Comparison of ENCODE assay signal across 22 mouse cellular contexts in genomic region chr13:113606741-113607358, GRCm38 (mm10). TPM values are rescaled to one million over a fixed set of nuclear protein-coding genes. Genes with fewer than 3 reads are reported as not detected.
DNase-seq lines count a peak whose midpoint lies in the region; ATAC-seq and TF ChIP-seq lines count a peak whose summit lies in the region.
"Had no signal": no experiment of that assay in that cellular context is flagged by ENCODE, and none has a peak within 500 bp of the region (broad histone marks: within the 10 kb centered on the region; RNA-seq: fewer than 3 reads in every experiment).

No protein-coding gene starts in this region.

- peak overlapping the region; percentile 30 for H3K4me2 ChIP-seq in liver, embryonic 12.5 days
- no peak overlapping the region for H3K4me2 ChIP-seq in hindbrain, postnatal 0 days (ENCODE audit: low read depth, low read length)
- H3K4me2 ChIP-seq: embryonic facial prominence, embryonic 15.5 days; liver, embryonic 13.5 days had no signal

- H3K36me3 ChIP-seq in liver, embryonic 12.5 days, result peaks cover 30% of the 10 kb centered on the region
- peaks cover 49% of the 10 kb centered on the region for H3K36me3 ChIP-seq in E14TG2a.4 (ENCODE audit: insufficient read depth, low read length)
- no peaks in the 10 kb centered on the region for H3K36me3 ChIP-seq in hindbrain, postnatal 0 days (ENCODE audit: insufficient read depth, low read length)

- H3K27me3 ChIP-seq in liver, embryonic 12.5 days (replicated peaks), result no peaks in the 10 kb centered on the region
- no peaks in the 10 kb centered on the region for H3K27me3 ChIP-seq in E14TG2a.4 (ENCODE audit: insufficient read depth, low read length)
- H3K27me3 ChIP-seq in hindbrain, postnatal 0 days (ENCODE audit: insufficient read depth, low read length), result no peaks in the 10 kb centered on the region
- H3K27me3 ChIP-seq: embryonic facial prominence, embryonic 15.5 days; liver, embryonic 13.5 days had no signal

- no peak for DNase-seq in liver
- DNase-seq in ZHBTc4 (ENCODE audit: low read depth, low spot score), result peak; percentile 80
- DNase-seq in natural killer cell, adult 2 months (ENCODE audit: low spot score in 2 of 2), result peak; percentile 25 to 52
- DNase-seq in hindbrain, postnatal 0 days (ENCODE audit: low spot score), result no peak
- DNase-seq in gastrocnemius, adult 2 months, result no peak
- DNase-seq in layer of hippocampus, adult 11-12 months (ENCODE audit: low spot score), result no peak
- DNase-seq: adrenal gland, postnatal 14 days; B cell, adult 2 months; cerebellum, adult 8-10 months; heart, postnatal 10 days; liver, embryonic 13.5 days; lung, adult 2 months; midbrain, embryonic 14.5 days had no signal

- H3K27ac ChIP-seq in liver, embryonic 12.5 days, result no peak overlapping the region
- H3K27ac ChIP-seq in hindbrain, postnatal 0 days, result no peak overlapping the region
- H3K27ac ChIP-seq in gastrocnemius, adult 2 months, result no peak overlapping the region
- H3K27ac ChIP-seq: embryonic facial prominence, embryonic 15.5 days; hindbrain, embryonic 10.5 days; liver, embryonic 13.5 days had no signal

- peaks cover 89% of the 10 kb centered on the region for H3K4me1 ChIP-seq in liver, embryonic 12.5 days
- H3K4me1 ChIP-seq in E14TG2a.4 (replicated peaks; ENCODE audit: low read depth, low read length), result peaks cover 99% of the 10 kb centered on the region
- peaks cover 11% of the 10 kb centered on the region for H3K4me1 ChIP-seq in hindbrain, postnatal 0 days (ENCODE audit: insufficient read depth, low read length)

- H3K9me3 ChIP-seq in liver, embryonic 12.5 days (replicated peaks), result no peaks in the 10 kb centered on the region
- H3K9me3 ChIP-seq in E14TG2a.4 (ENCODE audit: low read length), result peaks cover 19% of the 10 kb centered on the region; the same call in 1 of the 2 replicates
- no peaks in the 10 kb centered on the region for H3K9me3 ChIP-seq in hindbrain, postnatal 0 days (ENCODE audit: low read length)
- H3K9me3 ChIP-seq: embryonic facial prominence, embryonic 15.5 days; liver, embryonic 13.5 days had no signal

- WGBS in liver, embryonic 12.5 days (ENCODE audit: insufficient replicate concordance), result 76% methylated on average over 18 of the region's 18 CpGs
- 84% methylated on average over 18 of the region's 18 CpGs for WGBS in hindbrain, postnatal 0 days

- ATAC-seq in liver, embryonic 12.5 days, result no peak
- no peak for ATAC-seq in hindbrain, postnatal 0 days
- ATAC-seq: forebrain, embryonic 14.5 days had no signal

- no peak overlapping the region for H3K4me3 ChIP-seq in liver, embryonic 12.5 days
- peak overlapping the region; percentile 75 for H3K4me3 ChIP-seq in E14TG2a.4 (replicated peaks; ENCODE audit: low read length)
- no peak overlapping the region for H3K4me3 ChIP-seq in hindbrain, postnatal 0 days (ENCODE audit: low read length)
- no peak overlapping the region for H3K4me3 ChIP-seq in gastrocnemius, adult 2 months
- H3K4me3 ChIP-seq: embryonic facial prominence, embryonic 15.5 days; hindbrain, embryonic 10.5 days; liver, embryonic 13.5 days had no signal

- intact Hi-C loops in gastrocnemius, adult 2 months (cut with DNase I), result no loop called here

- TF ChIP-seq CTCF in E14TG2a.4 (conservative IDR thresholded peaks at IDR 0.05; ENCODE audit: low read length), result no peak
- TF ChIP-seq CTCF in hindbrain, postnatal 0 days (IDR thresholded peaks at IDR 0.05; ENCODE audit: low read depth), result no peak
- no peak for TF ChIP-seq CTCF in gastrocnemius, adult 2 months (IDR thresholded peaks at IDR 0.05)

- no peak overlapping the region for H3K9ac ChIP-seq in liver, embryonic 12.5 days
- H3K9ac ChIP-seq in hindbrain, postnatal 0 days (replicated peaks; ENCODE audit: low read length), result no peak overlapping the region
- H3K9ac ChIP-seq: embryonic facial prominence, embryonic 15.5 days; liver, embryonic 13.5 days had no signal

RNA-seq across cellular contexts. Expression of gene Snx18, which starts 11.5 kb away (rescaled TPM):
- polyA plus RNA-seq in liver, embryonic 12.5 days (2016; fragmentation: Nextera tagmentation; extraction: Ambion mirVana), result 12.3 and 12.8 TPM in 2 replicates
- 38.2 and 44.4 TPM in 2 replicates for total RNA-seq in hindbrain, postnatal 0 days (2014; rRNA removed)
- 11.1 and 11.5 TPM in 2 replicates for polyA plus RNA-seq in hindbrain, postnatal 0 days (2015; fragmentation: Nextera tagmentation; extraction: Ambion mirVana)
- total RNA-seq in gastrocnemius, adult 2 months (2021), result 10 to 100 TPM in 1 of 2 experiments, 1 to 10 TPM in 1; 9.2 to 13.6 TPM

RNA-seq across cellular contexts. Expression of gene Hspb3, which starts 56.6 kb away (rescaled TPM):
- 0.15 and 0.18 TPM in 2 replicates for polyA plus RNA-seq in liver, embryonic 12.5 days (2016; fragmentation: Nextera tagmentation; extraction: Ambion mirVana)
- total RNA-seq in hindbrain, postnatal 0 days (2014; rRNA removed), result 0.21 and 0.47 TPM in 2 replicates
- polyA plus RNA-seq in hindbrain, postnatal 0 days (2015; fragmentation: Nextera tagmentation; extraction: Ambion mirVana), result 0.55 and 1.1 TPM in 2 replicates
- total RNA-seq in gastrocnemius, adult 2 months (2021), result 10 to 100 TPM; 45.0 to 51.6 TPM
- total RNA-seq: adrenal gland, postnatal 14 days; megakaryocyte-erythroid progenitor cell, adult 5-6 weeks; MEL had no signal
- polyA plus RNA-seq: forebrain, embryonic 14.5 days; hindbrain, embryonic 10.5 days; large intestine, adult 2 months; thymus, postnatal 0 days had no signal

Comparison
In these comparisons a context has a peak if more than half of its experiments do, and no peak if none do; other contexts are left out.
1. DNase-seq: peak in ZHBTc4 (single experiment) and natural killer cell, adult 2 months (2 of 2); none in liver (single experiment), hindbrain, postnatal 0 days (single experiment), gastrocnemius, adult 2 months (single experiment) and layer of hippocampus, adult 11-12 months (single experiment).
2. RNA of gene Hspb3, which starts 56.6 kb away (total RNA-seq): 45.0 to 51.6 TPM in gastrocnemius, adult 2 months; 0.21 to 0.47 TPM in hindbrain, postnatal 0 days; every median in the first group is over 10 times any median in the second.